Mouse (Mus musculus) lung, embryonic 16.5 days (tissue): ENCODE results near the gene Mill2. TPM values are rescaled to one million over a fixed set of nuclear protein-coding genes. Genes with fewer than 3 reads are reported as not detected.

ENCODE experiments used
- ATAC-seq: fragments of 200-750 bp; cut with Nextera tagmentation; 2 replicates; pipeline ENCODE4 v1.8.0; 2017; ENCODE audit warnings: low read depth, mild to moderate bottlenecking, moderate library complexity
- H3K27ac ChIP-seq: fragments of 300-500 bp; sonication (generic); 2 replicates; pipeline ENCODE4 v1.5.1; 2014; ENCODE audit warnings: mild to moderate bottlenecking, control low read depth, low read length
- H3K27me3 ChIP-seq: fragments of 300-500 bp; sonication (generic); 2 replicates; pipeline ENCODE4 v1.6.1; 2014; ENCODE audit warnings: low read depth, low read length, mixed read lengths; ENCODE audit not compliant: control insufficient read depth, insufficient read depth
- H3K36me3 ChIP-seq: fragments of 300-500 bp; sonication (generic); 2 replicates; pipeline ENCODE4 v1.6.1; 2014; ENCODE audit warnings: low read length; ENCODE audit not compliant: control insufficient read depth, insufficient read depth
- H3K4me1 ChIP-seq: fragments of 300-500 bp; sonication (generic); replicated peaks from 2 replicates; pipeline ENCODE4 v1.6.1; 2014; ENCODE audit warnings: low read length, mixed read lengths; ENCODE audit not compliant: control insufficient read depth, insufficient read depth
- H3K4me2 ChIP-seq: fragments of 300-500 bp; sonication (generic); 2 replicates; pipeline ENCODE4 v1.6.1; 2014; ENCODE audit warnings: low read depth, low read length, control low read depth
- H3K4me3 ChIP-seq: fragments of 300-500 bp; sonication (generic); 2 replicates; pipeline ENCODE4 v1.5.1; 2014; ENCODE audit warnings: mild to moderate bottlenecking, low read length, control low read depth
- H3K9ac ChIP-seq: fragments of 300-500 bp; sonication (generic); 2 replicates; pipeline ENCODE4 v1.6.1; 2014; ENCODE audit warnings: low read length, control low read depth
- H3K9me3 ChIP-seq: fragments of 300-500 bp; sonication (generic); 2 replicates; pipeline ENCODE4 v1.6.1; 2016; ENCODE audit warnings: low read length; ENCODE audit not compliant: control insufficient read depth
- WGBS: fragments of 180-500 bp; shearing (Covaris S2); extraction: QIAGEN DNeasy Blood & Tissue Kit; methylation state at CpG from one replicate; pipeline ENCODE4 v1.1.7; 2014; 5-methylcytosine and 5-hydroxymethylcytosine counted together
- polyA plus RNA-seq: library from polyadenylated mRNA; unstranded; fragments of >200 nt; fragmentation: Nextera tagmentation; extraction: Ambion mirVana; gene quantifications from 2 replicates; pipeline ENCODE4 v1.2.1, GENCODE M21; 2015

The Mill2 gene
- polyA plus RNA-seq, 1 experiment from 2014 or later: 2.3 TPM

DNA sequence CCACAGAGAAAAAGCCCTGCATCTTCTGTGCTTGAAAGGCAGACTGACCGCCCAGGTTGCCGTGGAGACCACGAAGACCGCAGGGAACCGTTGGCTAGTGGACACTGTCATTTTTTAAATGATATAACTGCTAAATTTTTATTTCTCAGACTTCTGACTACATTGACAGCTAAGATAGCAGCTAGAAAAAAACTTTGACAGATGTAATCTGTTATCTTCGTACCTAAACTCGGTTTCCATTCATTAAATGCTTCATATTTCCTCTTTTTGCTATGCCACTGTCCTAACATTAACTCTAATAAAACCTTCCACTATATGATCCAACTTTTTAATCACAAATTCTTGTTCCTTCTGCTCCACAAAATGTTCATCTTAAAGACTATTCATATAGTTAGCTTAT lies 10.2 kb upstream of the Mill2 start:
- H3K36me3 ChIP-seq: no peaks in the 10 kb centered on the region
- H3K4me1 ChIP-seq: no peaks in the 10 kb centered on the region
- H3K9me3 ChIP-seq: no peaks in the 10 kb centered on the region
- no peak for ATAC-seq
- H3K4me2 ChIP-seq: no peak overlapping the region
- H3K27ac ChIP-seq: no peak overlapping the region
- no peaks in the 10 kb centered on the region for H3K27me3 ChIP-seq
- 75% methylated on average over 7 of the region's 7 CpGs for WGBS
- no peak overlapping the region for H3K9ac ChIP-seq
- no peak overlapping the region for H3K4me3 ChIP-seq

DNA sequence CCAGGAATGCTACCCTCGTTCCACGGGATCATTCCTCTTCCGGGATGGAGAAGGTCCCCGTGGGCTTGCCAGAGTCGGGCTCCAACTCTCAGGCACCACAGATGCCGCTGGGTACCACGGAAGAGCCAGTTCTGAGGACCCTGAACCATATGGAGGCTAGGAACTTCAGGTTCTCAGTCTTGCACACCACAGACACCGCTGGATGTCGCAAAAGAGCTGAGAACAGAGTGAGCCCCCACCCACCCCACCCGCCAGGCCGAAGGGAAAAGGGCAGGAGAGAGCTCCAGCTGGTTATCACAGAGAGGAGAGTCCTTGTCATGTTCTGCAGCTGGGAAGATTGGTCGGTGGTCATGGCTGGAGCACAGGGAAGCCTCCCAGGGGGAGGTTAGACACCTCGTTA lies 7.5 kb upstream of the Mill2 start:
- 40% methylated on average over 13 of the region's 13 CpGs for WGBS
- no peaks in the 10 kb centered on the region for H3K9me3 ChIP-seq
- no peak for ATAC-seq

DNA sequence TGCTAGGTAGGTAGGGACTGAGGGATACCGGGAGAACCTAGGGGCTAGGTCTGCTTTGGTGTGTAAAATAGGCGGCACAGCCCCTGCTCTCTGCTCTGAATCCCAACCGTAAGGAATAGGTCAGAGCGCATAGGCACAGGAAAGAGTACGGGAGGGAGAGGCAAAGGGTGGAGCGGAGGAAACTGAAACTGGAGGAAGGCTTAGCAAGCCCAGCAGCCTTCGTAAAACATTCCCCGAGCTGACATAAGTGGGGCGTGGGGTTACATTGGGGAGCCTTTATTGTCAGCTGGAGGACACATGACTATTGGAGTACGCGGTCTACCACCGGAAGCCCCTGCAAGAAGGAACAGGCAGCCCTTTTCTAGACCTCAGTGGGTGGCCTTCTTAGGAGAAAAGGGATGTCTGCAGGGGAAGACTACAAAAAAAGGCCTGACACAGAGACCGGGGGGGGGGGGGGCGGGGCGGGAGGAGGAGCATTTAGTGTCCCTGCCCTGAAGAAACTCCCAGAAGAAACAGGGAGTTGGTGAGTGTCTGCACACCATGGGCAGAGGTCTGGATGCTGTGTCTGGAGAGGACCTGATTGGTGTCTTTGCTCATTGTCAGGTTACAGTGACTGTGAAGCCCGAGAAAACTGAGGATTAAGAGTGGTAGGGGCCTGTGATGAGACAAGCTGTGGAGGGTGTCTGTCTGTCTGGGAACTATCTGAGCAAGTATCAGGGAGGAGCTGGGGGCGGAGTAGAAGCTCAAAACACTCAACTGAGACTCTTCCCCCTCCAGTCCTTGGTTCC lies 814 bp downstream of the Mill2 start:
- H3K27ac ChIP-seq: peak overlapping the region; percentile 98
- H3K4me3 ChIP-seq: peak overlapping the region; percentile 55
- 3% methylated on average over 14 of the region's 17 CpGs for WGBS
- peak overlapping the region; percentile 67 for H3K9ac ChIP-seq
- peak; percentile 93 for ATAC-seq
- H3K27me3 ChIP-seq: no peaks in the 10 kb centered on the region
- 0 out of 2 replicates have a peak, but pooled peaks cover 4% of the 10 kb centered on the region for H3K4me1 ChIP-seq
- peak overlapping the region; percentile 77 for H3K4me2 ChIP-seq
- H3K9me3 ChIP-seq: no peaks in the 10 kb centered on the region
- no peaks in the 10 kb centered on the region for H3K36me3 ChIP-seq

More for the DNA sequence above, 7.5 kb upstream of the Mill2 start:
- Histone ChIP-seq H3K27me3 (no peaks in the 10 kb centered on the region), H3K4me1 (no peaks in the 10 kb centered on the region), H3K27ac (no peak overlapping the region), H3K4me2 (no peak overlapping the region), H3K4me3 (no peak overlapping the region), H3K36me3 (no peaks in the 10 kb centered on the region), H3K9ac (no peak overlapping the region)

DNA sequence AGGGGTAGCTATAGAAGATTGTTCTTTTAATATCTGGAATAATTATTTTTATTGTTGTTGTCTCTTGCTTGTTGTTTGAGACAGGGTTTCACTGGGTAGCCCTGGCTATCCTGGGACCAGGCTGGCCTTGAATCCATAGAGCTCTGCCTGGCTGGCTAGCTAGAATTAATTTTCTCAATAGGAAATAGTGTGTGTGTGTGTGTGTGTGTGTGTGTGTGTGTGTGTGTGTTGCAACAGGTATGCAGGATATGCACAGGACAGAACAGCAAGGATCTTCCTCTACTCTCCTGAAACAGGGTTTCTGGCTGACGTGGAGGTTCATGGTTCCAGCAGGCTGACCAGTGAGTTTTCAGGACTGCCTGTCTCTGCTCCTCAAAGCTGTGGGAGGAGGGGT lies 1.4 kb downstream of the Mill2 start:
- ATAC-seq: no peak
- H3K4me2 ChIP-seq: peak overlapping the region; percentile 57
- H3K36me3 ChIP-seq: no peaks in the 10 kb centered on the region
- H3K27ac ChIP-seq: peak overlapping the region; percentile 90
- peak overlapping the region; percentile 65 for H3K9ac ChIP-seq
- WGBS: 54% methylated on average over 1 of the region's 1 CpGs
- H3K4me3 ChIP-seq: peak overlapping the region; percentile 41
- 0 out of 2 replicates have a peak, but pooled peaks cover 4% of the 10 kb centered on the region for H3K4me1 ChIP-seq
- no peaks in the 10 kb centered on the region for H3K27me3 ChIP-seq
- H3K9me3 ChIP-seq: no peaks in the 10 kb centered on the region

DNA sequence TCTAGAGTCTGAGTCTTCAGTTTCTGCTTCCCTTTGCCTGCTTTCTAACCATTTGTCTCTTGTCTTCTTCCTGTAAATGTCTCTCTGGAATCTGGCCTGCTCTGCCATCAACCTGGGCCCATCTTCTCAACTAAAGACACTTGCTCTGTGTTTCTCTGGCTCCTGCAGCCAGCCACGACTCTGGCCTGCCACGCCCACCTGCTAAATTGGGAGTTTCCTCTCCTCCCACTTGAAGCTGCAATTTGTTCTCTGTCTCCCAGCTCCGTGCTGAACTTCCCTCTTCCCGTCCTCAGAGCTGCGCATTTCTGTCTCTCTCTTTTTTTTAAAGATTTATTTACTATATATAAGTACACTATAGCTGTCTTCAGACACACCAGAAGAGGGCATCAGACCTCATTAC lies 5.0 kb downstream of the Mill2 start:
- ATAC-seq: no peak
- no peak overlapping the region for H3K4me2 ChIP-seq

DNA sequence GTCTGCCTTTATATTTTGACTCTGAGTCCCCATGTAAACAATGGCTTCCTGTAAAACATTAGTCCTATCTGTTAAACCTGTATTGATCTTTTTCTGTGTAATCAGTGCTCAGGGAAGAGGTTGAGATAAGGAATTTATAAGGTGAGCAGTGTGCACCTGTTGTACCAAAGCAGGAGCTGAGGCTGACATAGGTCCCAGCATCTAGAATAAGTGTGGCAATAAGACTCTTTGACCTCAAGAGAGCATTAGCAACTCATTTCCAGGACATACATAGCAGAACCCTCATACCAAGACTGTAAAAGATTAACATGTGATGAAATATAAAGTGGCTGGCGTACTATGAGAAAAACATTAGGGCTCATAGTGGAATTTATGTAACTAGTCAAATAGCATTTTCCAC lies 8.6 kb downstream of the Mill2 start:
- Histone ChIP-seq H3K9ac (no peak overlapping the region), H3K4me2 (no peak overlapping the region), H3K27me3 (no peaks in the 10 kb centered on the region), H3K4me3 (no peak overlapping the region), H3K4me1 (0 out of 2 replicates have a peak, but pooled peaks cover 6% of the 10 kb centered on the region), H3K36me3 (no peaks in the 10 kb centered on the region), H3K9me3 (no peaks in the 10 kb centered on the region), H3K27ac (no peak overlapping the region)
- 66% methylated on average over 1 of the region's 1 CpGs for WGBS
- ATAC-seq: no peak

More for the DNA sequence above, 5.0 kb downstream of the Mill2 start:
- no peak overlapping the region for H3K4me3 ChIP-seq
- H3K36me3 ChIP-seq: no peaks in the 10 kb centered on the region
- H3K4me1 ChIP-seq: 0 out of 2 replicates have a peak, but pooled peaks cover 8% of the 10 kb centered on the region
- no peak overlapping the region for H3K27ac ChIP-seq
- WGBS: 20% methylated on average over 5 of the region's 5 CpGs
- H3K27me3 ChIP-seq: no peaks in the 10 kb centered on the region
- H3K9ac ChIP-seq: no peak overlapping the region
- no peaks in the 10 kb centered on the region for H3K9me3 ChIP-seq

DNA sequence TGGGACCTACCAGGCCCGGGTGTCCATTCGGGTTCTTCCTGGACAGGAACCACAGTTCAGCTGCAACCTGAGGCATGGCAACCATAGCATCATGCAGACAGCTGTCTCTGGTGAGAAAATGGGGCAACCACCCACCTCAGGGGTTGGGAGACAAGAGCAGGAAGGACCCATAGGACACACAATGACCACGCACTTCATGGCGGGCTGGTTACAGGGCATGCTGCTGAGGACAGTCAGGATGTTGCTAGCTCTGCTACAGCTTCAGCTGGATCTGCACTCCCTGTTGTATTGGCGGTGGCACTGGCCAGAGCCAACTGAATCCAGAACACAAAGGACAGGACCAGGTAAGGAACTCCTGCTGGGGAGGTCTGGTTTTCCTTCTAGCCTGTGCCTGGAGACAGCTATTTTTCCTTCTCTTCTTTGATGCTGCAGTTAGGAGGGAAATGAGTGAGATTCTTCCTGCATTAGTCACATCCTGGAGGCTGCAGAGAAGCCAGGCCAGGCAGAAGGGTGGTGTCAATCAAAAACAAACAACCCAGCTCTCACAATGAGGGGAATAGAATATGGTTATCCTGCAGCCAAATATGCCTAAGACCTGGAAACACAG lies 18.6 kb downstream of the Mill2 start:
- no peaks in the 10 kb centered on the region for H3K36me3 ChIP-seq

DNA sequence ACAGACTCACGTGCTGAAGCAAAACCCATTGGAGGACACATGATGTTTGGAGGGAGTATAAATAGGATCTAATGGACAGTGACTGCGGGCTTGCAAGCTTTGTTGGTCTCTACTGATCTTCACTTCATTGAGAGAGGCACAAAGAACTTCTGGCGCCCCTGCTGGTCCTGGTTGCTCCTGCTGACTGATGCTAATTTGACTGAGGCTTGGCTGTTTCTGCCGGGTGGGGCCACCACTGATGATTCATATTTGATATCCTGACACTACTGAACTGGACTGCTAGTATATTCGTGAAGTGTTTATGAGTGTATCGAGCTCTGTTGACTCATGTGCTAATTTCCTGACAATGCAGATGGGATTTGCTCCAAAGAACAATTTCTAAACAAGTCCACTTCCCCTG lies 23.0 kb downstream of the Mill2 start:
- Histone ChIP-seq H3K9ac (no peak overlapping the region), H3K27me3 (no peaks in the 10 kb centered on the region), H3K9me3 (0 out of 2 replicates have a peak, but pooled peaks cover 4% of the 10 kb centered on the region), H3K4me3 (no peak overlapping the region), H3K4me2 (no peak overlapping the region), H3K4me1 (no peaks in the 10 kb centered on the region), H3K36me3 (no peaks in the 10 kb centered on the region), H3K27ac (no peak overlapping the region)
- ATAC-seq: no peak
- WGBS: 75% methylated on average over 6 of the region's 6 CpGs

More for the DNA sequence above, 18.6 kb downstream of the Mill2 start:
- Histone ChIP-seq H3K4me3 (no peak overlapping the region), H3K9me3 (no peaks in the 10 kb centered on the region), H3K4me2 (no peak overlapping the region), H3K27me3 (no peaks in the 10 kb centered on the region), H3K9ac (no peak overlapping the region), H3K27ac (peak overlapping the region; percentile 62; the same call in 1 of the 2 replicates), H3K4me1 (no peaks in the 10 kb centered on the region)
- WGBS: 67% methylated on average over 5 of the region's 5 CpGs
- ATAC-seq: peak; percentile 87

DNA sequence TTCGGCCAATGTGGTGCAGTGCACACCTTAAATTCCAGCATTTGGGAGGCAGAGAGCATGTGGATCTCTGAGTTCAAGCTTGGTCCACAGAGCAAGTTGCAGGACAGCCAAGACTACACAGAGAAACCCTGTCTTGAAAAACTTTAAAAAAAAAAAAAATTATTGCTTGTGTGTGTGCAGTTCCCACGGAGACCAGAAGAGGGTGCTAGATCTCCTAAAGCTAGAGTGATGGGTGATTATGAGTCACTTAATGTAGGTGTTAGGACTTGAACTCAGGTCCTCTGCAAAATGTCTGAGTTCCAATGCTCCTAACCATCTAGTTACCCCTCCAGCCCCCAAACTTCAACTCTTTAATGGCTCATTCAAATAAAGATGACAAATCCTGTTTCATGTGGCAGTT lies 28.7 kb downstream of the Mill2 start:
- H3K4me2 ChIP-seq: no peak overlapping the region
- no peaks in the 10 kb centered on the region for H3K4me1 ChIP-seq
- no peak for ATAC-seq
- H3K27ac ChIP-seq: no peak overlapping the region
- H3K27me3 ChIP-seq: no peaks in the 10 kb centered on the region
- H3K4me3 ChIP-seq: no peak overlapping the region
- H3K36me3 ChIP-seq: no peaks in the 10 kb centered on the region
- H3K9ac ChIP-seq: no peak overlapping the region
- WGBS: 89% methylated on average over 2 of the region's 2 CpGs
- peaks cover 9% of the 10 kb centered on the region for H3K9me3 ChIP-seq
